Mouse (Mus musculus) liver, adult 2 months (tissue): ENCODE measurements around the gene Slc27a5. TPM values are rescaled to one million over a fixed set of nuclear protein-coding genes. Genes with fewer than 3 reads are reported as not detected.

Experiments used
- DNase-seq: peaks from one replicate; pipeline ENCODE4 v3.0.0-alpha.2; 2011; ENCODE audit warnings: low read depth, low spot score; ENCODE audit errors: extremely low read depth
- H3K27ac ChIP-seq: fragments of 200-500 bp; replicated peaks from 2 replicates; pipeline ENCODE4 v1.5.1; 2012; ENCODE audit warnings: low read depth, mild to moderate bottlenecking, control low read depth, inconsistent platforms, low read length; ENCODE audit not compliant: insufficient read depth
- H3K27me3 ChIP-seq: fragments of 200-500 bp; 2 replicates; pipeline ENCODE4 v1.6.1; 2012; ENCODE audit warnings: mild to moderate bottlenecking, moderate library complexity, low read length, inconsistent platforms; ENCODE audit not compliant: control insufficient read depth, insufficient read depth
- H3K36me3 ChIP-seq: fragments of 200-500 bp; 2 replicates; pipeline ENCODE4 v1.6.1; 2012; ENCODE audit warnings: low read length, inconsistent platforms; ENCODE audit not compliant: control insufficient read depth, insufficient read depth
- H3K4me1 ChIP-seq: fragments of 200-500 bp; 2 replicates; pipeline ENCODE4 v1.6.1; 2011; ENCODE audit warnings: low read length; ENCODE audit not compliant: control insufficient read depth, insufficient read depth
- H3K4me3 ChIP-seq: fragments of 200-500 bp; 2 replicates; pipeline ENCODE4 v1.5.1; 2011; ENCODE audit warnings: low read depth, mild to moderate bottlenecking, control low read depth, low read length, moderate library complexity; ENCODE audit not compliant: insufficient read depth
- H3K79me2 ChIP-seq: fragments of 200-500 bp; 2 replicates; pipeline ENCODE4 v1.6.1; 2012; ENCODE audit warnings: inconsistent platforms, mild to moderate bottlenecking, low read length, moderate library complexity; ENCODE audit not compliant: control insufficient read depth, insufficient read depth
- H3K9ac ChIP-seq: fragments of 200-500 bp; 2 replicates; pipeline ENCODE4 v1.6.1; 2012; ENCODE audit warnings: low read depth, mild to moderate bottlenecking, control low read depth, inconsistent platforms, low read length
- CTCF ChIP-seq: fragments of 200-500 bp; IDR thresholded peaks from 2 replicates; pipeline ENCODE4 v1.5.1; 2011; ENCODE audit warnings: low read depth, low read length, control low read depth
- POLR2A ChIP-seq: fragments of 200-500 bp; IDR thresholded peaks from 2 replicates; pipeline ENCODE4 v1.6.1; 2011; ENCODE audit warnings: low read length, control low read depth; ENCODE audit not compliant: insufficient read depth; ENCODE audit errors: extremely low read depth
- WGBS: fragments of 180-500 bp; shearing (Covaris S2); methylation state at CpG from one replicate; pipeline ENCODE4 v1.1.7; 2018; 5-methylcytosine and 5-hydroxymethylcytosine counted together
- polyA plus RNA-seq: library from polyadenylated mRNA; depleted of rRNA; stranded (reverse); fragments of >200 nt; gene quantifications from 2 replicates; pipeline ENCODE4 v1.2.3, GENCODE M21; 2012
- total RNA-seq: library from RNA; depleted of rRNA; stranded (reverse); fragments of >200 nt; gene quantifications from 2 replicates; pipeline ENCODE4 v1.2.3, GENCODE M21; 2014

Slc27a5 gene
- total and polyA plus RNA-seq, 2 experiments = 1,401 to 1,713 TPM

- Histone ChIP-seq H3K9ac (no peak overlapping the region), H3K79me2 (0 out of 2 replicates have a peak, but pooled peaks cover 4% of the 10 kb centered on the region), H3K36me3 (peaks cover 58% of the 10 kb centered on the region), H3K27ac (no peak overlapping the region), H3K4me3 (no peak overlapping the region), H3K4me1 (peaks cover 14% of the 10 kb centered on the region), H3K27me3 (no peaks in the 10 kb centered on the region)
- DNase-seq = no peak
- 83% methylated on average over 8 of the region's 8 CpGs for WGBS
- TF ChIP-seq POLR2A = no peak
- TF ChIP-seq CTCF = no peak
Measured at GRCm38 (mm10) chr7:12987409-12988189, 10.4 kb downstream of the Slc27a5 start.

GRCm38 (mm10) chr7:12986906-12987305, 11.1 kb downstream of the Slc27a5 start:
- Histone ChIP-seq H3K4me3 (no peak overlapping the region), H3K4me1 (peaks cover 15% of the 10 kb centered on the region), H3K9ac (no peak overlapping the region), H3K27ac (no peak overlapping the region), H3K36me3 (peaks cover 51% of the 10 kb centered on the region), H3K27me3 (no peaks in the 10 kb centered on the region), H3K79me2 (0 out of 2 replicates have a peak, but pooled peaks cover 4% of the 10 kb centered on the region)
- DNase-seq = no peak
- TF ChIP-seq CTCF = no peak
- no peak for TF ChIP-seq POLR2A
- WGBS = 89% methylated on average over 8 of the region's 8 CpGs

DNA sequence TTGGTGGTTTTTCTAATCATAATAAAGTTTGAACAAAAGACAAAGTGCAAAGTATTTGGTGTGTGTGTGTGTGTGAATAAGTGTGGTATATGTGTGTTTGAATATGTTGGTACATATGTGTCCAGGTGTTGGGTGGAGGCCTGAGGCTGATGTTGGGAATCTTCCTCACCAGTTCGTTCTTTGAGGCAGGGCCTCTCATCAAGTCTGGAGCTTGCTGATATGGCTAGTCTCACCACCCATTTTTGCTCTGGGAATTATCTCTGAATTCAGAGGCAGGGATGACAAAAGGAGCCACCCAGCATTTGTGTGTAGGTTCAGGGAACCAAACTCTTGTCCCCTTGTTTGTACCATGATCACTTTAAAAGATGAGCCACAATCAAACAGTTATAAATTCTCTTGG, 12.3 kb downstream of the Slc27a5 start:
- no peak for DNase-seq
- H3K9ac ChIP-seq = no peak overlapping the region
- TF ChIP-seq CTCF (no peak), POLR2A (no peak)
- peak overlapping the region; percentile 43; the same call in 1 of the 2 replicates for H3K27ac ChIP-seq
- H3K4me3 ChIP-seq = no peak overlapping the region
- H3K4me1 ChIP-seq = peaks cover 11% of the 10 kb centered on the region
- no peaks in the 10 kb centered on the region for H3K27me3 ChIP-seq
- no peaks in the 10 kb centered on the region for H3K79me2 ChIP-seq
- peaks cover 41% of the 10 kb centered on the region for H3K36me3 ChIP-seq
- WGBS = 89% methylated on average over 1 of the region's 1 CpGs

DNA sequence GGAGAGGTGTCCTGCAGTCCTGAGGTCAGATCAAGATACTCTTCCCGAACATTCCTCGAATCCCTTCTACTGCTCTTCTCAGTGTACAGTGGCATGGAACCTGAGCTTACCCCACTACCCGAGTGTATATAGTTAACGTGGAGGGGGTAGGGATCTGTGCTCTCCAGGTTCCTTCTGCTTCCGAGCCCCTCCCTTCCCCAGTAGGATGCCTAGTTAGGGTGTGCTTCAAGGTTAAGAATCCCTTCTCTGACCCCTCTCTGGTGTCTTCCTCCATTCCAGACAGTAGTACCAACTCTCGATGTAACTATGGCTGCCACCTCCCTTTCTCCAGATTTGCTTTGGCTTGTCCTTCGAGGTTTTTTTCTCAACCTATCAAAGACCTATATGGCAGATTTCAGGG, 17.7 kb downstream of the Slc27a5 start:
- peaks cover 2% of the 10 kb centered on the region; the same call in 1 of the 2 replicates for H3K36me3 ChIP-seq
- no peak overlapping the region for H3K4me3 ChIP-seq
- no peak overlapping the region for H3K9ac ChIP-seq
- 89% methylated on average over 7 of the region's 7 CpGs for WGBS
- peaks cover 13% of the 10 kb centered on the region; the same call in 1 of the 2 replicates for H3K4me1 ChIP-seq
- no peaks in the 10 kb centered on the region for H3K27me3 ChIP-seq
- no peak for TF ChIP-seq CTCF
- no peak for TF ChIP-seq POLR2A
- DNase-seq = no peak
- no peaks in the 10 kb centered on the region for H3K79me2 ChIP-seq
- H3K27ac ChIP-seq = no peak overlapping the region

GRCm38 (mm10) chr7:12979776-12980175, 18.2 kb downstream of the Slc27a5 start:
- H3K27ac ChIP-seq = 0 out of 2 replicates have a peak overlapping the region, but pooled peaks have one; percentile 1
- WGBS = 71% methylated on average over 6 of the region's 6 CpGs
- no peak for DNase-seq
- TF ChIP-seq CTCF (no peak), POLR2A (no peak)
- no peaks in the 10 kb centered on the region for H3K79me2 ChIP-seq
- no peak overlapping the region for H3K4me3 ChIP-seq
- H3K36me3 ChIP-seq = no peaks in the 10 kb centered on the region
- no peak overlapping the region for H3K9ac ChIP-seq
- no peaks in the 10 kb centered on the region for H3K27me3 ChIP-seq
- peaks cover 11% of the 10 kb centered on the region; the same call in 1 of the 2 replicates for H3K4me1 ChIP-seq
